Mouse (Mus musculus) lung, postnatal 0 days (tissue): Measurements from ENCODE around the gene Drd1. TPM values are rescaled to one million over a fixed set of nuclear protein-coding genes. Genes with fewer than 3 reads are reported as not detected.
A peak's percentile ranks its signal among the peaks of the same experiment; 100 is the strongest.

ENCODE experiments used
- ATAC-seq: fragments of 200-750 bp; cut with Nextera tagmentation; 2 replicates; pipeline ENCODE4 v1.8.0; 2017; ENCODE audit warnings: moderate library complexity
- DNase-seq: peaks from one replicate; pipeline ENCODE4 v3.0.0-alpha.2; 2016; ENCODE audit warnings: low spot score
- H3K27ac ChIP-seq: fragments of 300-500 bp; sonication (generic); 2 replicates; pipeline ENCODE4 v1.5.1; 2014; ENCODE audit warnings: antibody characterized with exemption, mild to moderate bottlenecking, low read length, mixed read lengths
- H3K27me3 ChIP-seq: fragments of 300-500 bp; sonication (generic); replicated peaks from 2 replicates; pipeline ENCODE4 v1.6.1; 2014; ENCODE audit warnings: low read length, mixed read lengths; ENCODE audit not compliant: insufficient read depth
- H3K36me3 ChIP-seq: fragments of 300-500 bp; sonication (generic); 2 replicates; pipeline ENCODE4 v1.6.1; 2014; ENCODE audit warnings: low read length, mixed read lengths; ENCODE audit not compliant: insufficient read depth
- H3K4me1 ChIP-seq: fragments of 300-500 bp; sonication (generic); 2 replicates; pipeline ENCODE4 v1.6.1; 2014; ENCODE audit warnings: antibody characterized with exemption, low read depth, low read length, mixed read lengths; ENCODE audit not compliant: insufficient read depth
- H3K4me2 ChIP-seq: fragments of 300-500 bp; sonication (generic); replicated peaks from 2 replicates; pipeline ENCODE4 v1.6.1; 2014; ENCODE audit warnings: low read depth, mild to moderate bottlenecking, low read length, moderate library complexity, mixed read lengths
- H3K4me3 ChIP-seq: fragments of 300-500 bp; sonication (generic); 2 replicates; pipeline ENCODE4 v1.5.1; 2014; ENCODE audit warnings: low read depth, low read length
- H3K9ac ChIP-seq: fragments of 300-500 bp; sonication (generic); replicated peaks from 2 replicates; pipeline ENCODE4 v1.6.1; 2014; ENCODE audit warnings: low read depth, mild to moderate bottlenecking
- H3K9me3 ChIP-seq: fragments of 300-500 bp; sonication (generic); 2 replicates; pipeline ENCODE4 v1.6.1; 2016; ENCODE audit warnings: low read length, mixed read lengths
- CTCF ChIP-seq: IDR thresholded peaks from 2 replicates; pipeline ENCODE4 v1.5.1; 2016; ENCODE audit warnings: antibody characterized with exemption, mild to moderate bottlenecking
- EP300 ChIP-seq: IDR thresholded peaks from 2 replicates; pipeline ENCODE4 v1.6.1; 2016; ENCODE audit warnings: antibody characterized with exemption, mild to moderate bottlenecking, control low read depth
- WGBS: fragments of 180-500 bp; shearing (Covaris S2); extraction: QIAGEN DNeasy Blood & Tissue Kit; methylation state at CpG from one replicate; pipeline ENCODE4 v1.1.7; 2014; 5-methylcytosine and 5-hydroxymethylcytosine counted together
- polyA plus RNA-seq: library from polyadenylated mRNA; unstranded; fragments of >200 nt; fragmentation: Nextera tagmentation; extraction: Ambion mirVana; gene quantifications from 2 replicates; pipeline ENCODE4 v1.2.1, GENCODE M21; 2015

Gene Drd1
- polyA plus RNA-seq, 1 experiment from 2014 or later, result 0.18 TPM

DNA sequence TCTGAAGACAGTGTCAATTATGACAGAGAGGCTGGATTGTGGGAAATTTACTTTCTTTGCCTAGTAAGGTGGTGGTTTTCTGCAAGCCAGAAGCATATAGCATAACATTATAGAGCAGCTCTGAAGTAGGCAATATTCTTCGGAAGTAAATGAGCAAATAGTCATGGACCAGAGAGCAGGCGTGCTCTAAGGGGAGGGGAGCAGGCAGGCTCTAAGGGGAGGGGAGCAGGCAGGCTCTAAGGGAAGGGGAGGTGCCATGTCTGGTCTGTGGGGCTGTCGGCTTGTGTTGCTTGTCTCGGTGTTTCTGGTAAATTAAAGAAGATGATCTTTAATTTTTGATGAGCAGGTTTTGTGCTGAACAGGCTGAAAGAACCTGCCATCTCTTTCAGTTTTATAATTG is 28.7 kb upstream of the Drd1 start:
- ATAC-seq, result no peak

GRCm38 (mm10) chr13:54082946-54083345 is 27.4 kb upstream of the Drd1 start:
- no peaks in the 10 kb centered on the region for H3K27me3 ChIP-seq
- no peak overlapping the region for H3K4me3 ChIP-seq
- no peaks in the 10 kb centered on the region; the same call in 1 of the 2 replicates for H3K4me1 ChIP-seq
- 64% methylated on average over 5 of the region's 5 CpGs for WGBS
- H3K36me3 ChIP-seq, result no peaks in the 10 kb centered on the region
- TF ChIP-seq EP300, result no peak
- TF ChIP-seq CTCF, result no peak
- DNase-seq (peak; percentile 21), ATAC-seq (no peak)
- no peak overlapping the region for H3K27ac ChIP-seq
- H3K4me2 ChIP-seq, result no peak overlapping the region
- H3K9ac ChIP-seq, result no peak overlapping the region
- H3K9me3 ChIP-seq, result no peaks in the 10 kb centered on the region

More for the DNA sequence above, 28.7 kb upstream of the Drd1 start:
- 57% methylated on average over 4 of the region's 4 CpGs for WGBS
- Histone ChIP-seq H3K27ac (no peak overlapping the region), H3K27me3 (no peaks in the 10 kb centered on the region), H3K4me1 (no peaks in the 10 kb centered on the region; the same call in 1 of the 2 replicates), H3K9me3 (no peaks in the 10 kb centered on the region), H3K4me2 (no peak overlapping the region), H3K4me3 (no peak overlapping the region), H3K36me3 (peaks cover 4% of the 10 kb centered on the region; the same call in 1 of the 2 replicates), H3K9ac (no peak overlapping the region)
- TF ChIP-seq EP300, result no peak
- no peak for TF ChIP-seq CTCF
- no peak for DNase-seq

- no peaks in the 10 kb centered on the region; the same call in 1 of the 2 replicates for H3K4me1 ChIP-seq
- DNase-seq (no peak), ATAC-seq (no peak)
- WGBS, result 89% methylated on average over 1 of the region's 1 CpGs
- H3K4me2 ChIP-seq, result no peak overlapping the region
- H3K36me3 ChIP-seq, result no peaks in the 10 kb centered on the region
- H3K9me3 ChIP-seq, result no peaks in the 10 kb centered on the region
- H3K27me3 ChIP-seq, result no peaks in the 10 kb centered on the region
- no peak for TF ChIP-seq CTCF
- TF ChIP-seq EP300, result no peak
- H3K9ac ChIP-seq, result no peak overlapping the region
- H3K4me3 ChIP-seq, result no peak overlapping the region
- H3K27ac ChIP-seq, result no peak overlapping the region
Observed at GRCm38 (mm10) chr13:54080785-54081184, 25.3 kb upstream of the Drd1 start.

- Histone ChIP-seq H3K4me2 (no peak overlapping the region), H3K36me3 (no peaks in the 10 kb centered on the region), H3K9me3 (no peaks in the 10 kb centered on the region), H3K27me3 (no peaks in the 10 kb centered on the region), H3K9ac (no peak overlapping the region), H3K4me1 (no peaks in the 10 kb centered on the region; the same call in 1 of the 2 replicates), H3K27ac (no peak overlapping the region), H3K4me3 (no peak overlapping the region)
- ATAC-seq (no peak), DNase-seq (peak; percentile 48)
- 64% methylated on average over 12 of the region's 12 CpGs for WGBS
- TF ChIP-seq EP300 (no peak), CTCF (no peak)
Observed at GRCm38 (mm10) chr13:54079782-54080759, 24.6 kb upstream of the Drd1 start.

DNA sequence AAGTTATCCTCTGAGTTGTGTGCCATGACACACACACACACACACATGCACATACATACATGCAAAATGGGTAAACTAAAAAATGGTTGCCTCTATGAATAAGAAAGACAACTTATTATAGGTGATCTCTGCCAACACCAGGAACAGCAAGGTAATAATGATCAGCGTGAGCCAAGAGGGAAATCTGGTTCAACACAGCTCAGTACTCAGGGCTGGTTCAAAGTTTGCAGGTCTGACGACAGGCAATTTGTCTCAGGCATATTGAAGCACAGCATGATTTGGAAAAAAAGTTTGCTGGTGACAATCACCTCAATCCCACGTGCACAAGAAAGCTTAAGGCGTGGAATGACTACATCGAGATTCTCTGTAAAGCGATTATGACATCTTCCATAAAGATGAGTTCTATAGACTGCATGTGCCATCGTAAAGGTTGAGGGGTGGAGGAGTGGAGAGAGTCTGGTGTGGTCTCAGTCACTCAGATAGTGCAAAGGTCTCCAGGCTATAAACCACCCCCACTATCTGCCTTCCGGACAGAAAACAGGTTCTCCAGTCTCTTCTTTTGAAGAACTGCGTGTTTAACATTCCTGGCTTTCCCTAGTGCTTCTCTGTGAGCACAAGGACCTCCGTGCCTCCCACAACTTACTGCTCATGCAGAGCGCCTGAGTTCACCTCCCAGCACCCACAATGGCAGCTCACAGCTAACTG is 22.1 kb upstream of the Drd1 start:
- Histone ChIP-seq H3K27ac (no peak overlapping the region), H3K9ac (no peak overlapping the region), H3K4me1 (no peaks in the 10 kb centered on the region), H3K36me3 (no peaks in the 10 kb centered on the region), H3K27me3 (no peaks in the 10 kb centered on the region), H3K9me3 (no peaks in the 10 kb centered on the region), H3K4me2 (no peak overlapping the region), H3K4me3 (no peak overlapping the region)
- WGBS, result 47% methylated on average over 11 of the region's 11 CpGs
- DNase-seq (no peak), ATAC-seq (no peak)
- TF ChIP-seq CTCF (no peak), EP300 (no peak)
